Mouse (Mus musculus) heart, embryonic 15.5 days (tissue): Measurements from ENCODE around the gene Zfp799. TPM values are rescaled to one million over a fixed set of nuclear protein-coding genes. Genes with fewer than 3 reads are reported as not detected.

Experiments
- ATAC-seq: fragments of 200-750 bp; cut with Nextera tagmentation; replicated peaks from 2 replicates; pipeline ENCODE4 v1.8.0; 2017; ENCODE audit warnings: low read depth, moderate TSS enrichment; ENCODE audit not compliant: insufficient number of reproducible peaks, insufficient read depth, low FRiP score
- H3K27ac ChIP-seq: fragments of 300-500 bp; sonication (generic); 2 replicates; pipeline ENCODE4 v1.5.1; 2015; ENCODE audit warnings: mild to moderate bottlenecking, inconsistent platforms
- H3K27me3 ChIP-seq: fragments of 300-500 bp; sonication (generic); 2 replicates; pipeline ENCODE4 v1.6.1; 2015; ENCODE audit warnings: inconsistent platforms
- H3K36me3 ChIP-seq: fragments of 300-500 bp; sonication (generic); 2 replicates; pipeline ENCODE4 v1.6.1; 2015; ENCODE audit warnings: mild to moderate bottlenecking, inconsistent platforms
- H3K4me1 ChIP-seq: fragments of 300-500 bp; sonication (generic); replicated peaks from 2 replicates; pipeline ENCODE4 v1.6.1; 2015; ENCODE audit warnings: inconsistent platforms
- H3K4me2 ChIP-seq: fragments of 300-500 bp; sonication (generic); 2 replicates; pipeline ENCODE4 v1.6.1; 2015; ENCODE audit warnings: inconsistent platforms, mild to moderate bottlenecking, moderate library complexity
- H3K4me3 ChIP-seq: fragments of 300-500 bp; sonication (generic); 2 replicates; pipeline ENCODE4 v1.5.1; 2015; ENCODE audit warnings: mild to moderate bottlenecking, inconsistent platforms
- H3K9ac ChIP-seq: fragments of 300-500 bp; sonication (generic); 2 replicates; pipeline ENCODE4 v1.6.1; 2015; ENCODE audit warnings: mild to moderate bottlenecking, inconsistent platforms
- H3K9me3 ChIP-seq: fragments of 300-500 bp; sonication (generic); replicated peaks from 2 replicates; pipeline ENCODE4 v1.6.1; 2016; ENCODE audit warnings: inconsistent platforms
- WGBS: fragments of 180-500 bp; shearing (Covaris S2); methylation state at CpG from one replicate; pipeline ENCODE4 v1.1.7; 2015; ENCODE audit warnings: mixed read lengths; 5-methylcytosine and 5-hydroxymethylcytosine counted together
- polyA plus RNA-seq: library from polyadenylated mRNA; unstranded; fragments of >200 nt; fragmentation: Nextera tagmentation; extraction: Ambion mirVana; gene quantifications from 2 replicates; pipeline ENCODE4 v1.2.1, GENCODE M21; 2015

The Zfp799 gene
- polyA plus RNA-seq, 1 experiment from 2014 or later: 6.2 TPM

DNA sequence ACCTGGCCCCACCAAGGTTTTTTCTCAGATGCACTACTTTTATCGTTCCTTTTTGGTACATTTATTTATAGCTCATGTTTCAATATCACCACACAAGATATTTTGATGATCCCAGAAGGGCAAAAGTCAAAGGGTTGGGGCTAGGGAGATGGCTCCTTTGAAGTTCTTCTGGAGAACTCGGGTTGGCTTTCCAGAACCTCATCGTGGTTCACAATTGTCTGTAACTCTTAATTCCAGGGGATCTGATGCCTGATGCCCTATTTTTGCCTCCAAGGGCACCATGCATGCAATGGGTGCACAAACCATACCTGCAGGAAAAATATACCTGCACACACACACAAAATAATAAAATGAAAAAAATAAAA, 339 bp upstream of the Zfp799 start:
- Histone ChIP-seq H3K9me3 (no peaks in the 10 kb centered on the region), H3K9ac (no peak overlapping the region), H3K4me2 (peak overlapping the region; percentile 69), H3K27ac (no peak overlapping the region), H3K4me1 (peaks cover 11% of the 10 kb centered on the region), H3K36me3 (peaks cover 9% of the 10 kb centered on the region; the same call in 1 of the 2 replicates), H3K27me3 (no peaks in the 10 kb centered on the region), H3K4me3 (peak overlapping the region; percentile 90)
- ATAC-seq: no peak
- 32% methylated on average over 3 of the region's 3 CpGs for WGBS

DNA sequence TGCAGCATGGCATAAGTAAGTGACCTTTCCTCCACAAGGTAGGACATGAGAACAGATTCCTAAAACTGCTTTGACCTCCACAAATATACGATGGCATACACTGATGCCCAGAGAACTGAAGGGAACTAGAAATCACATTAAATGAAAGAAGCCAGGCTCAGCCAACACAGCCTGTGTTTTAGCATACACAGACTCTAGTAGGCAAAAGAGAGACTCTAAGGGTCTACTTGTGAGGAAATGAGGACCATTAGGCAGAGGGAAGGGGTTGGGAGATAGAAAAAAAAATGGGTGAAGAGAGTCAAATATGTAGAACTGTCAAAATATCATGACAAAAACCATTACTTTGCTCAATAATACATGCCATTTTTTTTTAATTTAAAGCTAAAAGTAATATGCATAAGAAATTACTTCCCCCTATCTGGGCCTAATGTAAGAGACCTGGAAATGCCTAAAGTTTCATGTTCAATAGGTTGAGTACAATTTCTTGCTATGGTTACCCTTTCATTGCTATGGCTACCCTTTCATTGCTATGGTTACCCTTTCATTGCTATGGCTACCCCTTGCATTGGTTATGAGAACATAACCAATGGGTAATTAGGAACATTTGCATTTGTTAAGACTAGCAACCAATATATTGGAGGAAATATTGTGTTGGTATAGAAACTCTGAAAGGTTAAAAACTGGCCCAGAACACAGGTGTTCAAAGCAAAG, 13.8 kb downstream of the Zfp799 start:
- WGBS: 95% methylated on average over 1 of the region's 1 CpGs
- H3K27me3 ChIP-seq: no peaks in the 10 kb centered on the region
- no peak overlapping the region for H3K27ac ChIP-seq
- no peak overlapping the region for H3K9ac ChIP-seq
- peaks cover 28% of the 10 kb centered on the region for H3K36me3 ChIP-seq
- no peak overlapping the region for H3K4me2 ChIP-seq
- ATAC-seq: no peak
- H3K4me1 ChIP-seq: no peaks in the 10 kb centered on the region
- no peaks in the 10 kb centered on the region for H3K9me3 ChIP-seq
- no peak overlapping the region for H3K4me3 ChIP-seq

DNA sequence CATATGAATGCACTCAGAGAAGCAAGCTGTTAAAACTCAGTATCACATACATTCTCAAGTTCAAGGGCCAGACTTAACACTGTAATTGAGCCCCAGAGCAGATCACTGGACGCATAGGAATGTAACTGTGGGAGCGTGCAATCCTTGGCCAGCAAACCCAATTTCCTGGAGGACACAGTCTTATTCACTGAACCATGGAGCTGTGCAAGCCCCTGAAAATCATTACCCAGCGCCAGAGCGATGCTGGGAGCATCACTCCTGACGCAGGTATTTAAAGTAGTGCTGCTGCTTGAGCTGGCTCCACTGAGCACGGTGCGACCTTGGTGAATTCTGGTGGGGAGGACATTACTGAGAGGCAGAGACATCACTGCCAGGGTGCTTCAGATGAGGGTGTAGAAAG, 15.9 kb downstream of the Zfp799 start:
- H3K4me3 ChIP-seq: no peak overlapping the region
- H3K9ac ChIP-seq: no peak overlapping the region
- H3K4me1 ChIP-seq: 0 out of 2 replicates have a peak, but pooled peaks cover 5% of the 10 kb centered on the region
- WGBS: 71% methylated on average over 7 of the region's 7 CpGs
- no peak for ATAC-seq
- H3K9me3 ChIP-seq: no peaks in the 10 kb centered on the region
- H3K4me2 ChIP-seq: no peak overlapping the region
- no peaks in the 10 kb centered on the region for H3K27me3 ChIP-seq
- peaks cover 10% of the 10 kb centered on the region for H3K36me3 ChIP-seq
- no peak overlapping the region for H3K27ac ChIP-seq

DNA sequence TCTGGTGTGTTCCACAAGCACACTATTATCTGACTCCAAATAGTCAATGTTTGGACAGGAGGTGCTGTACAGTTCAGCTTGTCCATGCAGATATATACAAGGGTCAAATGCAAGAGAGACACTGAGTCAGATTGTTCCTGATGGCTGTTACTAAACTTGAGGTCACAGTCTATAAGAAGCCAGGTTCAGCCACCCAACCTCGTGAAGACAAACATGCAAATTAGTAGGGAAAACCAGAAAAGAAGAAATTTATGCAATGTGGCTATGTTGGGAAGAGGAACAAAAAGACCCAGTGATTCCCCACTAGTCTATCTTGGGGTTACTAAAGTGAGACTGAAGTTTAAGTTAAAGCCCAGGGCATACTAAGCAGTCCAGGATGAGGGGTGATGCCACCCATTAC, 19.4 kb downstream of the Zfp799 start:
- H3K27me3 ChIP-seq: no peaks in the 10 kb centered on the region
- peaks cover 7% of the 10 kb centered on the region for H3K4me1 ChIP-seq
- H3K27ac ChIP-seq: no peak overlapping the region
- H3K9me3 ChIP-seq: no peaks in the 10 kb centered on the region
- H3K4me2 ChIP-seq: no peak overlapping the region
- H3K36me3 ChIP-seq: no peaks in the 10 kb centered on the region
- WGBS: 50% methylated on average over 1 of the region's 1 CpGs
- ATAC-seq: no peak
- H3K4me3 ChIP-seq: no peak overlapping the region
- no peak overlapping the region for H3K9ac ChIP-seq

DNA sequence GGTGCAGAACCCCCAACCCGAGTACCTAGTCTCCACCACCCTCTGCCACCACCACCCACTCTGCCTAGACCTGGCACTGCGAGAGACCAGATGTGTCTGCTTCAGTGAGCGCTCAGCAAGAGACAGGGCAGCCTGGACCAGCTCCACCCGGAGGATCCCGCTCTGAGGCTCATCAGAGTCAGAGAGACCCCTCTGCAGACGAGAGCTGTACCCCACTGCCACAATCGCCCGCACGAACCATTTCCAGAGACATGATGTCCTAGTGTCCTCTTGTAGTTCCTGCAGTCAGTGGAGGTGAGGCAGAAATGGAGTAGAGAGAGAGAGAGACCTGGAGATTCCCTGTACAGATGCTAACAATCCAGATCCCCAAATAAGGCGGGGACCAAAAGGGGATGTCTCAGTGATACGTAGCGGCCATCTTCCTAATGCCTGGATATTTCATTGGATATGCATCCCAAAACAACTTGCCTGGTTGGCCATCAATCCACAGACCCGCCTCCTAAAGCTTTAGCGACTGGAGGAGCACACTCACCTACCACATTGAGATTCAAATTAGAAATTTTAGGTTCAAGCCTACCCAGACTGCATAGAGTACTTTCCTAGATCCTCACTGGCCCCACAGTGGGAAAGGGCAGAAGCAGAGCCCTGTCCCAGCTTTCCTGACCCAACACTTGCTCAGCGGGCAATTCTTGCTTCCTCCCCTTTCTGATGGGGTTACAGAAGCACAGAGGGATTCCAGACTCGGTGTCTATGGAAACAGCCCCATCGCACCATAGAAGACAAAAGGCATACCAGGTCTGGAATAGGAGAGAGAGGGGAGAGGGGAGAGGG, 20.3 kb downstream of the Zfp799 start, which contains the start of gene Zfp811:
TSS of gene Zfp811 (minus strand) at position 388 of the 831 bp plus-strand sequence.
- ATAC-seq: peak; percentile 39; the same call in 1 of the 2 replicates
- Histone ChIP-seq H3K4me3 (peak within 1 kb of the TSS; percentile 51), H3K9ac (peak within 1 kb of the TSS; percentile 39; the same call in 1 of the 2 replicates), H3K4me1 (peaks cover 7% of the 10 kb centered on the region), H3K4me2 (peak within 1 kb of the TSS; percentile 74), H3K27ac (no peak within 1 kb of the TSS), H3K36me3 (no peaks in the 10 kb centered on the region), H3K9me3 (no peaks in the 10 kb centered on the region), H3K27me3 (no peaks in the 10 kb centered on the region)
- 3% methylated on average over 17 of the region's 17 CpGs for WGBS

DNA sequence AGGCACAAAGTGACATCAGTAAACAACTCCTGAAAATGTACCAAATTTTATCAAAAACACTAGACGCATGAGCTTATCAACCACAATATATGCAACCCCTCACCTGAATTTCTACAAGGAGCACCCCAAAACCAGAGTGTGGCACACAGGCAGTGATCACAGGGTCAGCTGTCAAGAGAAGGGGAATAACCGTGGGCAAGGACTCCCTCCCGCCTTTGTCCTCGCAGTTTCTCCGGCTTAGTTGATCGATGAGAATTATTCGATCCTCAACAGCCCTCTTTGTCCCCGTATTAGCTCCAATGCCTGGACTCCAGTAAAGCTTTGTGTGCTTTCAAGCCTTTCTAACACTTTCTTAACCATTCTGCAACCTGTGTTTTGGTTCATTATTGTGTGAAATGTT, 21.1 kb downstream of the Zfp799 start:
- Histone ChIP-seq H3K9ac (0 out of 2 replicates have a peak overlapping the region, but pooled peaks have one; percentile 25), H3K4me3 (peak overlapping the region; percentile 51), H3K27ac (no peak overlapping the region), H3K27me3 (no peaks in the 10 kb centered on the region), H3K4me1 (peaks cover 7% of the 10 kb centered on the region), H3K36me3 (no peaks in the 10 kb centered on the region), H3K4me2 (peak overlapping the region; percentile 74), H3K9me3 (no peaks in the 10 kb centered on the region)
- 16% methylated on average over 8 of the region's 8 CpGs for WGBS
- ATAC-seq: no peak

DNA sequence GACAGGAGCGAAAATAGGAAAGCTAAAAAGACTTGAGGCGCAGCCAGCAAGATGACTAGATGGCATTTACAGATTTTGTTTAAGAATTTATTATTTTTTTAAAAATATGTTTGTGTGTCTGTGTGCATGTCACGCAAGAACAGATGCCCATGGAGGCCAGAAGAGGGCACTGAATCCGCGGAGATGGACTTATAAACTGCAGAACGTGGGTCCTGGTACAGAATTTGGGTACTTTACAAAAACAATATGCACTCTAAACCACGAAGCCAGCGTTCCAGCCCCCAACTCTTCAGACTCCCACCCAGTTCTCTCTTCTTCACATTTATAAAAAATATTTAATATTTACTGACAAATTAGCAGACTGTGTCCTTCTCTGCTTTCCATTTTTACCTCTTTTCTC, 40.8 kb downstream of the Zfp799 start:
- Histone ChIP-seq H3K27ac (no peak overlapping the region), H3K36me3 (peaks cover 8% of the 10 kb centered on the region), H3K9me3 (no peaks in the 10 kb centered on the region), H3K4me2 (peak overlapping the region; percentile 71), H3K27me3 (no peaks in the 10 kb centered on the region), H3K4me1 (peaks cover 23% of the 10 kb centered on the region), H3K9ac (no peak overlapping the region), H3K4me3 (no peak overlapping the region)
- WGBS: 77% methylated on average over 8 of the region's 8 CpGs
- no peak for ATAC-seq

DNA sequence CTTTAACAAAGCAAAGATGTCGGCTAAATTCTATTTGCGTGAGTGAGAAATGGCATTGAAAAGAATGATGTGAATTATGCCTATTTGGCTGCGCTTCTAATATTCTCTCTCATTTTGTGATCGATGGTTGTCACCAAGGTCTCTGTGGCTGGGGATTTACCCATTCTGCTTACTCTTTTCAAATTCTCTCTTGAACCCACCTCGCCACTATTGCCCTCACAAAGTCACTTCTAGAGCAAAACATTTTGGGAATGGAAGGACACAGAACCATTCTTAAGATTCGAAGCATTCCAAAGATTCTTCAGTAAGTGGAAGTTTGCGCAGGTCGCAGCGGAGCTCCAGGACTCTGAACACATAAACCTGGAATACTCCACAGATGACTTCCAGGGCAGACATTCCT, 41.5 kb downstream of the Zfp799 start:
- Histone ChIP-seq H3K4me2 (peak overlapping the region; percentile 71), H3K36me3 (peaks cover 15% of the 10 kb centered on the region), H3K4me3 (peak overlapping the region; percentile 79), H3K9me3 (no peaks in the 10 kb centered on the region), H3K9ac (peak overlapping the region; percentile 40), H3K27me3 (no peaks in the 10 kb centered on the region), H3K27ac (peak overlapping the region; percentile 37; the same call in 1 of the 2 replicates), H3K4me1 (peaks cover 23% of the 10 kb centered on the region)
- no peak for ATAC-seq
- WGBS: 4% methylated on average over 9 of the region's 9 CpGs

DNA sequence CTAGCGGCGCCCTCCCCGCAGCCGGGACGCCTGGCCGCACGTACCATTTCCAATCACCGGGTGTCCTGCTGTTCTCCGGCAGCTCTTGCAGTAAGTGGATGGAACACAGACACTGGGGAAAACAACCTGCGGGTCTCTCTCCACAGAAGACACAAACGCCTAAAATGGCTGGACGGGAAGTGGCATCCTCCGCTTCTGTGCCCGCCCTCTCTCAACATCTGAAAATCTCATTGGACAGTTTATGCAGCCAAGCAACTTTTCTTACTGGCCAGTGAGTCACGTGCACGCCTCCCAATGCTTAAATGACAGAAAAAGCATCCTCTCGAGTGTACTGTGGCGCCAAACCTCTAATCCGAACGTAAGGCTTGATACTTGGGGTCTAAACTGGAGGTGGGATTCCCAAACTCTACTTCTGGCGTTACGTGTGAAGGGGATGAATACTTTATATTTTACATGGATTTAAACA, 41.9 kb downstream of the Zfp799 start, which contains the start of gene Zfp871:
TSS of gene Zfp871 (minus strand) at position 194 of the 466 bp plus-strand sequence.
- Histone ChIP-seq H3K9ac (peak within 1 kb of the TSS; percentile 82), H3K27me3 (no peaks in the 10 kb centered on the region), H3K4me3 (peak within 1 kb of the TSS; percentile 79), H3K36me3 (peaks cover 19% of the 10 kb centered on the region), H3K4me1 (peaks cover 23% of the 10 kb centered on the region), H3K4me2 (peak within 1 kb of the TSS; percentile 72), H3K27ac (peak within 1 kb of the TSS; percentile 95), H3K9me3 (no peaks in the 10 kb centered on the region)
- ATAC-seq: peak; percentile 95
- WGBS: under 1% methylated on average over 22 of the region's 22 CpGs

DNA sequence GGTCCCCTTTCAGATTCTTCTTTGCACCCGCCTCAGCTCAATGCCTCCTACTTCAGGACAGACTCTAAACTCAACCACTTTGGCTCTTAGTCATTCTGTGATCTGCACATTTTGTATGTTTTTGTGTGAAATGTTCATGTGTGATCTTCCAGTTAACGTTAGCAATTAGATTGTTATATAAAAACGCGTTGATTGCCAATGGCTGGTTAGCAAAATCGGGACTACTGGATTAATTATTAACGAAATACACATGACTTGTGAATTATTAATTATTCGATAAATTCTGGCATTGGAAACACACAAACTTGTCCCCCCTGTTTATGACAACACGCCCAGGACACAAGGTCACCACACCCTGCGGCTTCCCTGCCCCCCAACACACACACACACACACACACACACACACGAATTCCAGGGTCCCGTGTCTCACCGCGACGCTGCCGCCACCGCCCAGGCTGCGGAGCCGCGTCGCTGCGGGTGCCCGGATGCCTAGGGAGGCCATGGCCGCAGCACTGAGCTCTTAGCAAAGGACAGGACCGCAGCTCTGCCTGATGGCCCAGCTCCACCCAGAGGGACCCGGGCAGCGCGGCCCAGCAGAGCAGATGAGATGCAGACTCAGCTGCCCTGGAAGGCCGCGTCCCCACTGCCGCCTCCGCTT, 42.5 kb downstream of the Zfp799 start:
- H3K9me3 ChIP-seq: no peaks in the 10 kb centered on the region
- peaks cover 22% of the 10 kb centered on the region for H3K36me3 ChIP-seq
- peak; percentile 89 for ATAC-seq
- H3K4me1 ChIP-seq: peaks cover 23% of the 10 kb centered on the region
- peak overlapping the region; percentile 82 for H3K9ac ChIP-seq
- H3K27me3 ChIP-seq: no peaks in the 10 kb centered on the region
- peak overlapping the region; percentile 72 for H3K4me2 ChIP-seq
- under 1% methylated on average over 31 of the region's 31 CpGs for WGBS
- H3K27ac ChIP-seq: peak overlapping the region; percentile 95
- peak overlapping the region; percentile 79 for H3K4me3 ChIP-seq

DNA sequence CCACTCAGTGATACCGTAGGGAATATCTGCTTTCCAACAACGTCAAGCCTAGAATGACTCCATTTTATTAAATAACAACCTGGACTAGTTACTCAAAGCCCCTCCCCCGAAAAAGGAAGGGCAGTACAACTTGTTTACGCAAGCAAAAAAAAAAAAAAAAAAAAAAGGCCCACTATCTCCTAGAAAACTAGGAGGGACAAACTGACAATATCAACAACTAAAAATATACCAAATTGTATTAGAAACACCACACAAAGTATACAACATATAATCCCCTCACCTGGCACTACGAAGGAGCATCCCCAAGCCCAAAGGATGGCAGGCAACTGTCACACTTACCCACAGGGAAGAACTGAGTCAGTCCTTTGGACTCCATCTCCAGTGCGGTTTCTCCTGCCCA, 43.1 kb downstream of the Zfp799 start:
- no peaks in the 10 kb centered on the region for H3K9me3 ChIP-seq
- H3K4me3 ChIP-seq: peak overlapping the region; percentile 79
- peaks cover 23% of the 10 kb centered on the region for H3K4me1 ChIP-seq
- no peak overlapping the region for H3K27ac ChIP-seq
- H3K36me3 ChIP-seq: peaks cover 22% of the 10 kb centered on the region
- WGBS: 40% methylated on average over 6 of the region's 6 CpGs
- ATAC-seq: no peak
- peak overlapping the region; percentile 72 for H3K4me2 ChIP-seq
- no peaks in the 10 kb centered on the region for H3K27me3 ChIP-seq
- H3K9ac ChIP-seq: peak overlapping the region; percentile 82; the same call in 1 of the 2 replicates
